Mouse (Mus musculus) forebrain, postnatal 0 days (tissue): Measurements from ENCODE around the gene Stxbp5. TPM values are rescaled to one million over a fixed set of nuclear protein-coding genes. Genes with fewer than 3 reads are reported as not detected.

Source experiments
- ATAC-seq: fragments of 200-750 bp; cut with Nextera tagmentation; 2 replicates; pipeline ENCODE4 v1.8.0; 2017; ENCODE audit warnings: mild to moderate bottlenecking, moderate library complexity
- DNase-seq: peaks from one replicate; pipeline ENCODE4 v3.0.0-alpha.2; 2015
- H3K27ac ChIP-seq: fragments of 300-500 bp; sonication (generic); 2 replicates; pipeline ENCODE4 v1.5.1; 2014; ENCODE audit warnings: low read depth, mild to moderate bottlenecking, antibody characterized with exemption, low read length, moderate library complexity, mixed read lengths
- H3K27me3 ChIP-seq: fragments of 300-500 bp; sonication (generic); 2 replicates; pipeline ENCODE4 v1.6.1; 2014; ENCODE audit warnings: mild to moderate bottlenecking, low read length, mixed read lengths; ENCODE audit not compliant: insufficient read depth
- H3K36me3 ChIP-seq: fragments of 300-500 bp; sonication (generic); 2 replicates; pipeline ENCODE4 v1.6.1; 2014; ENCODE audit warnings: mild to moderate bottlenecking, moderate library complexity; ENCODE audit not compliant: insufficient read depth
- H3K4me1 ChIP-seq: fragments of 300-500 bp; sonication (generic); 2 replicates; pipeline ENCODE4 v1.6.1; 2014; ENCODE audit warnings: antibody characterized with exemption; ENCODE audit not compliant: insufficient read depth
- H3K4me2 ChIP-seq: fragments of 300-500 bp; sonication (generic); 2 replicates; pipeline ENCODE4 v1.6.1; 2014; ENCODE audit warnings: low read depth, mild to moderate bottlenecking, moderate library complexity
- H3K4me3 ChIP-seq: fragments of 300-500 bp; sonication (generic); 2 replicates; pipeline ENCODE4 v1.5.1; 2014; ENCODE audit warnings: low read depth, low read length, mixed read lengths
- H3K9ac ChIP-seq: fragments of 300-500 bp; sonication (generic); 2 replicates; pipeline ENCODE4 v1.6.1; 2014; ENCODE audit warnings: mild to moderate bottlenecking
- H3K9me3 ChIP-seq: fragments of 300-500 bp; sonication (generic); 2 replicates; pipeline ENCODE4 v1.6.1; 2016; ENCODE audit warnings: low read length
- CTCF ChIP-seq: sonication (generic); IDR thresholded peaks from 2 replicates; pipeline ENCODE4 v1.5.1; 2016; ENCODE audit warnings: antibody characterized with exemption, control low read depth, low read depth
- WGBS: fragments of 180-500 bp; shearing (Covaris S2); extraction: QIAGEN DNeasy Blood & Tissue Kit; methylation state at CpG from one replicate; pipeline ENCODE4 v1.1.7; 2014; 5-methylcytosine and 5-hydroxymethylcytosine counted together
- polyA plus RNA-seq: library from polyadenylated mRNA; unstranded; fragments of >200 nt; fragmentation: Nextera tagmentation; extraction: Ambion mirVana; gene quantifications from 2 replicates; pipeline ENCODE4 v1.2.1, GENCODE M21; 2015
- total RNA-seq: library from RNA; depleted of rRNA; stranded (reverse); fragments of >200 nt; gene quantifications from 2 replicates; pipeline ENCODE4 v1.2.3, GENCODE M21; 2014

Gene Stxbp5
- total and polyA plus RNA-seq, 2 experiments from 2014 or later: 6.3 to 46.0 TPM

DNA sequence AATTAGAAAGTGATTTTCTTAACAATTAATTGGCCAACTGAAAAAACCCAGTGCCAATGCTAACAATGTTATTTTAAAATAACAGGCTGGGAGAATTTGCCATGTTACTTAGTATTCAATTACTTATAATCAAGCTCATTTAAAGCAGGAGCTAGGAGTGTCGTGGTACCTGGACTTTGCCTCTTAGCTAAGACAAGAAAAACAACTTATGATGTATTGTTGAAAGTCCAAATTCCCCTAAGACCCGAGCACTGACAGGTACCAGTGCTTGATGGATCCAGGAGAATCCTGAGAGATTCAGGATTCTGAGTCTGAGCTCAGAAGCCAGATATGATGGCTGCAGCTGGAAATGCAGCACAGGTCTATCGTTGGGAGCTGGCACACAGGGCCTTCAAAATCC lies 71.1 kb downstream of the Stxbp5 start:
- Histone ChIP-seq H3K9me3 (no peaks in the 10 kb centered on the region), H3K27ac (no peak overlapping the region), H3K9ac (no peak overlapping the region), H3K4me1 (no peaks in the 10 kb centered on the region), H3K4me3 (no peak overlapping the region), H3K36me3 (peaks cover 8% of the 10 kb centered on the region; the same call in 1 of the 2 replicates), H3K4me2 (no peak overlapping the region), H3K27me3 (no peaks in the 10 kb centered on the region)
- DNase-seq (no peak), ATAC-seq (no peak)
- 85% methylated on average over 3 of the region's 3 CpGs for WGBS
- no peak for TF ChIP-seq CTCF

DNA sequence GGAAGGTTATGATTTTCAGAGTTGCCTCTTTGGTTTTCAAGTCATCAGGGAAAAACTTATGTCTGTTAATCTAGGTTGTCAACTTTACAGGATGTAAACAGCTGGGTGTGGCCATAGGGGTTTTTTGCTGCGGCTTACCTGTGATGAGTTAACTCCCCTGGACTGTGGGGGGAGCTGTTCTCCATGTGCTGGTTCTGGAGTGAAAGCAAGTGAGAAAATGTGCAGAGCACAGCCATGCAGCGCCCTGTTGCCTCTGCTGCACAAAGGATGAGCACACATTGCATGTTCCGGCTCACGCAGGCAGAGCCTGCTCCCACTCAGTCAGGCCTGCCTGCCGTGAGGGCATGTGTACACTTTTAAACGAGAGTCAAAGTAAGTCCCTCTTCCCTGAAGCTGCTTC lies 79.6 kb downstream of the Stxbp5 start:
- Histone ChIP-seq H3K4me3 (no peak overlapping the region), H3K9ac (no peak overlapping the region), H3K36me3 (peaks cover 12% of the 10 kb centered on the region; the same call in 1 of the 2 replicates), H3K27ac (no peak overlapping the region), H3K4me2 (no peak overlapping the region), H3K9me3 (no peaks in the 10 kb centered on the region), H3K27me3 (no peaks in the 10 kb centered on the region), H3K4me1 (no peaks in the 10 kb centered on the region)
- ATAC-seq (no peak), DNase-seq (no peak)
- WGBS: 63% methylated on average over 6 of the region's 6 CpGs
- TF ChIP-seq CTCF: no peak

DNA sequence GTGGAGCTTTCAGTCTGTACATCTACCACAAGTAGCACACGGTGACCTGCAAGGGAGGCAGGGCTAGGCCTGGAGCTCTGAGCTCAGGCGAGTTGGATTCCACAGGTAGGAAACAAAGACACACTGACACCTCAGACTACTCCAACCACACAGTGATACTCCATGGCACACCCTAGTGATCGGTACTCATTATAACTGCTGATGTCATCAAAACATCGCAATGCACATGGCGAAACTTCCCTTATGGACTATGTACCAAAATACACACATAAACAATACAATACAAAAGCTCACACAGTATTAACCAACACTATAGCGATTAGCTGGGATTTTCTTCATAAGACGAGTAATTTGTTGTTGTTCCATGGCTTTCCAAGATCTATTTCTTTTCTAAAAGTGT lies 82.3 kb downstream of the Stxbp5 start:
- H3K4me2 ChIP-seq: no peak overlapping the region
- H3K4me3 ChIP-seq: no peak overlapping the region
- no peak overlapping the region for H3K9ac ChIP-seq
- peaks cover 12% of the 10 kb centered on the region; the same call in 1 of the 2 replicates for H3K36me3 ChIP-seq
- no peaks in the 10 kb centered on the region for H3K27me3 ChIP-seq
- WGBS: 92% methylated on average over 7 of the region's 7 CpGs
- TF ChIP-seq CTCF: no peak
- H3K27ac ChIP-seq: no peak overlapping the region
- ATAC-seq (no peak), DNase-seq (no peak)
- H3K9me3 ChIP-seq: no peaks in the 10 kb centered on the region
- H3K4me1 ChIP-seq: no peaks in the 10 kb centered on the region

- no peak overlapping the region for H3K4me2 ChIP-seq
- ATAC-seq (peak; percentile 97), DNase-seq (peak; percentile 81)
- no peak overlapping the region for H3K9ac ChIP-seq
- peaks cover 4% of the 10 kb centered on the region; the same call in 1 of the 2 replicates for H3K36me3 ChIP-seq
- peak; percentile 84 for TF ChIP-seq CTCF
- 63% methylated on average over 4 of the region's 4 CpGs for WGBS
- H3K4me3 ChIP-seq: no peak overlapping the region
- no peak overlapping the region for H3K27ac ChIP-seq
- no peaks in the 10 kb centered on the region for H3K4me1 ChIP-seq
- H3K9me3 ChIP-seq: no peaks in the 10 kb centered on the region
- no peaks in the 10 kb centered on the region for H3K27me3 ChIP-seq
These were observed 87.0 kb downstream of the Stxbp5 start for GRCm38 (mm10) chr10:9813926-9814325.

DNA sequence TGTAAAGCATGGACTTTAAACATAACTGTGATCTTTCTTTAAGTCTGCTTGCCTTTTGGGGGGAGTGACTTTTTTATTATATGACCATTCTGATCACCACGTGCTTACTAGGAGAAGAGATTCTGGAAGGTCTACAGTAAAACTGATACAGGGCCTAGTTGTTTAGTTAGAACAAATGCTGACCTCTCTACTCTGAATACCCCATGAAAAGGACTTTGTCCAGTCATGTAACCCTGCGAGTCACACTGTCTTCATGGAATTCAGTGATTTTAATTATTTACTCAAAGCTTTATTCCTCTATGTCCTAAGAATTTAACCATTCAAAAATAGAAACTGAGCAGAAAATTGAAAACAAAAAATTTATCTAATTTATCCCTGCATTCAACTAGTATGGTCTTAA lies 93.3 kb downstream of the Stxbp5 start:
- Histone ChIP-seq H3K4me1 (no peaks in the 10 kb centered on the region), H3K4me2 (no peak overlapping the region), H3K9me3 (no peaks in the 10 kb centered on the region), H3K27ac (no peak overlapping the region), H3K9ac (no peak overlapping the region), H3K4me3 (no peak overlapping the region), H3K27me3 (no peaks in the 10 kb centered on the region), H3K36me3 (peaks cover 11% of the 10 kb centered on the region)
- no peak for ATAC-seq
- no peak for TF ChIP-seq CTCF
- 83% methylated on average over 2 of the region's 2 CpGs for WGBS
- no peak for DNase-seq

GRCm38 (mm10) chr10:9805341-9805740 lies 95.5 kb downstream of the Stxbp5 start:
- H3K4me2 ChIP-seq: no peak overlapping the region
- H3K27me3 ChIP-seq: no peaks in the 10 kb centered on the region
- H3K9ac ChIP-seq: no peak overlapping the region
- 27% methylated on average over 3 of the region's 3 CpGs for WGBS
- H3K4me1 ChIP-seq: no peaks in the 10 kb centered on the region
- ATAC-seq (peak; percentile 47; the same call in 1 of the 2 replicates), DNase-seq (no peak)
- no peak overlapping the region for H3K4me3 ChIP-seq
- no peaks in the 10 kb centered on the region for H3K9me3 ChIP-seq
- H3K27ac ChIP-seq: no peak overlapping the region
- no peak for TF ChIP-seq CTCF
- peaks cover 11% of the 10 kb centered on the region for H3K36me3 ChIP-seq

DNA sequence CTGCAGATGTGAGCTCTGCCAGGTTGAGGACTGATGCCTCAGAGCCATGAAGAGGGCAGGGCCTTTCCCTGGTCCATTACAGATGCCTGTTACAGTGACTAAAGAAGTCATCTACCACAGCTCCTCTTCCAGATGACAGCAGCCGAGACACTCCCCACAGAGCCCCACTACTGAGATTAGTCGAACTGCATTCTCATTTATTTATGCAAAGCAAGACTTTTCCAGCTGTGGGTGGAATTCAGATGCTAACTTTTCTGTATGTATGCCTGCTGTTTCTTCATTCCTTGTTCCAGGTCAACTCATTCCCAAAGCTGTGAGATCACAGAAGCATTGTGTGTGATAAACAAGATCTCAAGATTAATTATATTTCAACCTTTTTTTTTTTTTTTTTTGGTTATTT lies 97.8 kb downstream of the Stxbp5 start:
- Histone ChIP-seq H3K27ac (no peak overlapping the region), H3K9me3 (no peaks in the 10 kb centered on the region), H3K4me1 (no peaks in the 10 kb centered on the region), H3K4me3 (no peak overlapping the region), H3K36me3 (peaks cover 21% of the 10 kb centered on the region), H3K4me2 (no peak overlapping the region), H3K9ac (no peak overlapping the region), H3K27me3 (no peaks in the 10 kb centered on the region)
- 45% methylated on average over 2 of the region's 2 CpGs for WGBS
- DNase-seq (no peak), ATAC-seq (no peak)
- no peak for TF ChIP-seq CTCF
